Mouse (Mus musculus): Measurements from ENCODE around the gene Zfp42.

DNA sequence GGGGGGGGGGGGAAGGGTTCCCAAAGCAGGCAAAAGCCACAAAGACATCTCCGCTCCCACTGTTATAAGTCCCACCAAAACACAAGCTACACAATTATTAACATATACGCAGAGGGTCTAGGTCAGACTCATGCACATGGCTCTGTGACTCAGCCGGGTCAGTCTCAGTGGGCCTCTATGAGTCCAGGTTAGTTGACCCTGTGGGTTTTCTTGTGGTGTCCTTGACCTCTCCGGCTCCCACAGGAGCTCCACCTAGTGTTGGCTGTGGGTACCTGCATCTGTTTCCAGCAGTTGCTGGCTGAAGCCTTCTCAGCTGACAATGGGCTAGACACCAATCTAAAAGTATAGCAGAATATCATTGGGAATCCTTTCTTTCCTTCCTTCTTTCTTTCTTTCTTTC, 26.7 kb upstream of the Zfp42 start:
- peak; percentile 26; the same call in 1 of the 2 replicates for TF ChIP-seq CTCF (IDR thresholded peaks at IDR 0.05; ENCODE audit: borderline replicate concordance, insufficient read depth, low read depth, low read length)
- no peak for TF ChIP-seq POLR2A (IDR thresholded peaks at IDR 0.05; ENCODE audit: borderline replicate concordance, insufficient read depth, low read length)

Data from cerebellum, adult 2 months (tissue).